Mouse (Mus musculus) layer of hippocampus, adult 6 months (tissue): Measurements from ENCODE around the gene Nipbl. TPM values are rescaled to one million over a fixed set of nuclear protein-coding genes. Genes with fewer than 3 reads are reported as not detected.

Experiments
- long read RNA-seq, 2 experiments: library from polyadenylated mRNA; unstranded; transcript quantifications; one replicate each; pipeline ENCODE4 v2.0.0; 2019 to 2020
- polyA plus RNA-seq: library from polyadenylated mRNA; unstranded; fragments of <200 nt; fragmentation: Nextera tagmentation; gene quantifications from 2 replicates; pipeline ENCODE4 v1.2.3, GENCODE M21; 2021

The Nipbl gene
- polyA plus RNA-seq, result 3.5 and 4.0 TPM in 2 replicates
- long read RNA-seq, experiment 1, partial matches to known transcripts, result 32 of 40 reads
- long read RNA-seq, experiment 1, other reads (novel, unspliced or antisense), result 8 of 40 reads
- long read RNA-seq, experiment 2, partial matches to known transcripts, result 34 of 43 reads
- long read RNA-seq, experiment 2, other reads (novel, unspliced or antisense), result 9 of 43 reads

GRCm38 (mm10) chr15:8443926-8444889, at the start of gene Nipbl:
Nipbl (minus strand) TSS chr15:8444463.

Other genes with a start within 250 kb of the Nipbl start
- gene Gm2310, start 75.5 kb upstream of the Nipbl start, polyA plus RNA-seq, result not detected in 2 replicates